Mouse (Mus musculus) MEL (cell line): ENCODE measurements around the gene Ppp2r2c. TPM values are rescaled to one million over a fixed set of nuclear protein-coding genes. Genes with fewer than 3 reads are reported as not detected.

Source experiments
- DNase-seq: peaks from one replicate; pipeline ENCODE4 v3.0.0; 2011; ENCODE audit warnings: low read depth, low spot score
- H3K27ac ChIP-seq: 2 replicates; pipeline ENCODE4 v1.5.1; 2012; ENCODE audit warnings: low read depth, mild to moderate bottlenecking, control low read depth, low read length, moderate library complexity; ENCODE audit not compliant: control insufficient read depth
- H3K27me3 ChIP-seq, 2 experiments: fragments of 150-350 bp in 1 of 2; sonication (generic) in 1 of 2; 2 replicates each; pipeline ENCODE4 v1.6.1; 2012; ENCODE audit warnings: low read length in 2 of 2, mild to moderate bottlenecking in 2 of 2, improper control_type of control experiment in 1 of 2, moderate library complexity in 1 of 2; ENCODE audit not compliant: insufficient read depth in 2 of 2, control insufficient read depth in 1 of 2
- H3K36me3 ChIP-seq, 2 experiments: 2 replicates each; pipeline ENCODE4 v1.6.1; 2012 to 2014; ENCODE audit warnings: low read length in 2 of 2, improper control_type of control experiment in 1 of 2, inconsistent platforms in 1 of 2, mild to moderate bottlenecking in 1 of 2; ENCODE audit not compliant: insufficient read depth in 2 of 2, control insufficient read depth in 1 of 2
- H3K4me1 ChIP-seq, 2 experiments: fragments of 150-350 bp in 1 of 2; sonication (generic) in 1 of 2; 2 replicates each; pipeline ENCODE4 v1.6.1; 2012; ENCODE audit warnings: low read length in 2 of 2, improper control_type of control experiment in 1 of 2, mild to moderate bottlenecking in 1 of 2; ENCODE audit not compliant: insufficient read depth in 2 of 2, control insufficient read depth in 1 of 2
- H3K4me3 ChIP-seq, 2 experiments: fragments of 150-350 bp in 1 of 2; sonication (generic) in 1 of 2; 2 replicates each; pipeline ENCODE4 v1.5.1; 2012; ENCODE audit warnings: low read depth in 2 of 2, low read length in 2 of 2, mild to moderate bottlenecking in 2 of 2, moderate library complexity in 2 of 2, control low read depth in 1 of 2, improper control_type of control experiment in 1 of 2; ENCODE audit not compliant: control insufficient read depth in 1 of 2, insufficient read depth in 1 of 2
- H3K79me2 ChIP-seq: 2 replicates; pipeline ENCODE4 v1.6.1; 2012; ENCODE audit warnings: mild to moderate bottlenecking, low read length, moderate library complexity; ENCODE audit not compliant: control insufficient read depth, poor library complexity, insufficient read depth
- H3K9ac ChIP-seq: 2 replicates; pipeline ENCODE4 v1.6.1; 2012; ENCODE audit warnings: low read depth, mild to moderate bottlenecking, control low read depth, low read length, moderate library complexity; ENCODE audit not compliant: control insufficient read depth, poor library complexity, severe bottlenecking
- H3K9me3 ChIP-seq: fragments of 150-350 bp; sonication (generic); replicated peaks from 2 replicates; pipeline ENCODE4 v1.6.1; 2012; ENCODE audit warnings: mild to moderate bottlenecking, low read length, improper control_type of control experiment, moderate library complexity; ENCODE audit not compliant: insufficient read depth
- MYB ChIP-seq: IDR thresholded peaks from 2 replicates; pipeline ENCODE4 v1.6.1; 2011; ENCODE audit warnings: mild to moderate bottlenecking, low read depth, low read length, improper control_type of control experiment
- POLR2A ChIP-seq, 2 experiments: IDR thresholded peaks; 2 replicates each; pipeline ENCODE4 v1.6.1; 2011 to 2012; ENCODE audit warnings: low read length in 2 of 2, mild to moderate bottlenecking in 2 of 2, control low read depth in 1 of 2, improper control_type of control experiment in 1 of 2, low read depth in 1 of 2, moderate library complexity in 1 of 2; ENCODE audit not compliant: control insufficient read depth in 1 of 2, insufficient read depth in 1 of 2, poor library complexity in 1 of 2
- POLR2AphosphoS2 ChIP-seq: IDR thresholded peaks from 2 replicates; pipeline ENCODE4 v1.6.1; 2011; ENCODE audit warnings: low read length, improper control_type of control experiment
- POLR2AphosphoS5 ChIP-seq: IDR thresholded peaks from 2 replicates; pipeline ENCODE4 v1.6.1; 2012; ENCODE audit warnings: low read depth, borderline replicate concordance, mild to moderate bottlenecking, inconsistent platforms, low read length, moderate library complexity, mixed read lengths
- RAD21 ChIP-seq: IDR thresholded peaks from 2 replicates; pipeline ENCODE4 v1.6.1; 2011; ENCODE audit warnings: mild to moderate bottlenecking, low read depth, low read length, improper control_type of control experiment
- TAL1 ChIP-seq: IDR thresholded peaks from 2 replicates; pipeline ENCODE4 v1.6.1; 2012; ENCODE audit warnings: mild to moderate bottlenecking, inconsistent platforms, low read length, moderate library complexity, mixed read lengths
- ZC3H11A ChIP-seq: IDR thresholded peaks from 2 replicates; pipeline ENCODE4 v1.6.1; 2012; ENCODE audit warnings: low read depth, mild to moderate bottlenecking, inconsistent platforms, low read length, improper control_type of control experiment
- ZMIZ1 ChIP-seq: IDR thresholded peaks from 2 replicates; pipeline ENCODE4 v1.6.1; 2012; ENCODE audit warnings: low read depth, mild to moderate bottlenecking, inconsistent platforms, low read length, improper control_type of control experiment, moderate library complexity
- polyA plus RNA-seq, 2 experiments: library from polyadenylated mRNA; stranded (reverse) in 1 of 2; unstranded in 1 of 2; fragments of >175 nt in 1 of 2; fragments of >200 nt in 1 of 2; gene quantifications; 2 replicates each; pipeline versions ENCODE4 v1.2.1 to v1.2.4; 2012; ENCODE audit warnings: low replicate concordance in 2 of 2, low read depth in 1 of 2; ENCODE audit not compliant: insufficient read length in 2 of 2, insufficient read depth in 1 of 2, missing spikeins in 1 of 2
- total RNA-seq: library from RNA; depleted of rRNA; stranded (reverse); fragments of 300-350 nt; gene quantifications from 2 replicates; pipeline ENCODE4 v1.2.3, GENCODE M21; 2012

The Ppp2r2c gene
- total and polyA plus RNA-seq, 3 experiments: not detected

DNA sequence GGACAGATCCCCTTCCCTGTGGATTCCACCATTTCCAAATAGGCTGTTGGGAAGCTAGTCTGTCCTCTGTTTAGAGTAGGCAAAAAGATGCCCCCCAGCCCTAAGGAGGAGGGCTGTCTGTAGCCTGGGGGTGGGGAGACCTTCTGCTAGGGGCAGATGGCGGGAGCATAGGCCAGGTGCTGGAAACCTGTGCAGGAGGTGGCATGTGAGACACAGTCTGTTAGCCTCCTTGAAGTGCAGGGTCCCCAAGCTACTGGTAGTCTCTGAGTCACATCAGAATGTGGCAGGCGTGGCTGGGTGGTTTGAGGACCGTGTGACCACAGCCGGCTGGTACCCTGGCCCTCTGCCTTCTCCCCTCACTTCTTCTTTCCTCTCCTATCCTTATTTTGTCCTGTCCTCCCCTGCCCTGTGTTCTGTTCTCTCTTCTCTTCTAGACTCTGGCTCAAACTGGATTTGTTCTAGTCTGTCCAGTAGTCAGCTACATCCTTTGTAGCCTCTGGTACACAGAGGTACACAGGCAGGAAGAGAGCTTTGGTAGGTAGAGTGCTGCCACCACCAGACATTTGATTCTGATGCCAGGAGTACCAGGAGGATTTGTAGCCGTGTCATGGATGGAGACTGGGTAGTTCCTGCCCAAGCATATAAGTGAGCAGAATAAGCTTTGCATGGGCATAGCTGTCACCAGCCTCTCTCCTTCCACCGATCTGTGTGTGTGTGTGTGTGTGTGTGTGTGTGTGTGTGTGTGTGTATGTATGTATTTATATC lies 26.5 kb downstream of the Ppp2r2c start:
- Histone ChIP-seq H3K9ac (no peak overlapping the region), H3K9me3 (no peaks in the 10 kb centered on the region), H3K36me3 (no peaks in the 10 kb centered on the region), H3K79me2 (no peaks in the 10 kb centered on the region), H3K27ac (no peak overlapping the region), H3K27me3 (no peaks in the 10 kb centered on the region), H3K4me3 (no peak overlapping the region), H3K4me1 (no peaks in the 10 kb centered on the region)
- no peak for DNase-seq
- TF ChIP-seq ZMIZ1 (no peak), TAL1 (no peak), ZC3H11A (no peak), POLR2AphosphoS2 (no peak), RAD21 (no peak)

DNA sequence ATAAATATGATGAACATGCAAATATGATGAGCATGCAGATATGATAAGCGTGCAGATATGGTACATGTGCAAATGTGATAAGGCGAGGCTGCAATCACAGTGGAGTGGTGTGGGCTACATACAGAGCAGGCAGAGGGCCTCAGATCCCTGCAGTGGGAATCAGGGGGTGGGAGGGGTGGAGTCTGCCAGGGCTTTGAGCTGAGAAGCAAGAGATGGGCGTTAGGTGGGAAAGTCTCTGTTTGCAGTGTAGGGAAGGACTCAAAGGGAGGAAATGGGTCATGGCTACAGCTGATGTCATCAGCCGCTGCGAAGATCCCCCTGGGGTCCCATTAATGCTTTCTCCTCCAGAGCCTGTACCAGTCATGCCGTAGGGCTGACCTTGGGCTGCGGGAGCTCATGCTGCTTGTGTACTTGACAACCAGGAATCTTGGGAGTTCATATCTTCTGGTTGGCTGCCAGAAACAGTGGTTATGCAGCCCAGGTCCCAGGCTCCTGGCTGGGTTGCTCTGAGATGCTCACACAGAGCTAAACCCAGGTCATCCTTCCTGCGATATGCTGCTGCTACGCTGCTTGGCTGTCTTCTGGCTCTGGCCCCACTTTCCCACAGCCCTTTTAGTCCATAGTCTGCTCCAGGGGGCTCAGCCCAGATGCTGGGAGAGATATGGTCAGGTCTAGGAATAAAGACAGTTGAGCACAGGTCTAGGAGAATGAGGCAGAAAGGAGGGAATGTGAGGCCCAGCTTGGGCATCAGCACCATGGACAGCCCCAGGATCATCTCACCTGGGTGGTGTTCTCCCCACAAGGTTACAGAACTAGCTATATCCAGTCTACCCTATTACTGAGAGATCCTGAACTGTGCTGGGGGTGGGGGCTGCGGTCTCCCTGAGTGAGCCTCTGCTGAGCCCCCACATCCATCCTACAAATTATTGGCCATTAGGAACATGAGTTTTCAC lies 27.6 kb downstream of the Ppp2r2c start:
- no peak for DNase-seq
- H3K4me1 ChIP-seq: no peaks in the 10 kb centered on the region
- no peaks in the 10 kb centered on the region for H3K9me3 ChIP-seq
- no peak overlapping the region for H3K4me3 ChIP-seq
- H3K27ac ChIP-seq: no peak overlapping the region
- no peak overlapping the region for H3K9ac ChIP-seq
- no peaks in the 10 kb centered on the region for H3K27me3 ChIP-seq
- H3K79me2 ChIP-seq: no peaks in the 10 kb centered on the region
- H3K36me3 ChIP-seq: no peaks in the 10 kb centered on the region
- no peak for TF ChIP-seq POLR2A (IDR thresholded peaks at IDR 0.05; ENCODE audit: control insufficient read depth in 1 of 2, insufficient read depth in 1 of 2, low read depth in 1 of 2, low read length in 2 of 2, poor library complexity in 1 of 2)
- no peak for TF ChIP-seq POLR2AphosphoS2
- no peak for TF ChIP-seq MYB

DNA sequence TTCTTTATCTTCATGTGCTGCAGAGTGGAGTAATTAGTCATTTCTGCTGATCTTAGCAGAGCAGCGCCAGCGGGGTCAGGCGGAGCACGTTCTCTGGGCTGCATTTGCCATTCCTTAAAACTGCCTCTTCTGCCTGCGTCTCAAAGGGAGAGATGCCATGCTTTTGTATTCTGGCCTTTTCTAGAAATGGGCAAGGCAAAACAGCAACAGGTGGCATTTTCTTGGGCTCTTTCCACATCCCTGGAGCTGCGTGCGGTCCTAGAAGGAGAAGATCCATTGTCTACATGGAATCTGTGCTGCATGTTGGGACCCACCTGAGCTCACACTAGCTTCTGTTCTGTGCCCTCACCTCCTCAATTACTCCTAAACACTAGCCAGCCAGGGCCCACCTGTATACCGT lies 29.7 kb downstream of the Ppp2r2c start:
- H3K4me1 ChIP-seq: no peaks in the 10 kb centered on the region
- TF ChIP-seq POLR2AphosphoS5 (no peak), MYB (no peak), POLR2AphosphoS2 (no peak), POLR2A (IDR thresholded peaks at IDR 0.05; ENCODE audit: control insufficient read depth in 1 of 2, insufficient read depth in 1 of 2, low read depth in 1 of 2, low read length in 2 of 2, poor library complexity in 1 of 2) (no peak)
- no peak overlapping the region for H3K27ac ChIP-seq
- H3K9me3 ChIP-seq: no peaks in the 10 kb centered on the region
- no peaks in the 10 kb centered on the region for H3K79me2 ChIP-seq
- DNase-seq: no peak
- H3K9ac ChIP-seq: no peak overlapping the region
- H3K36me3 ChIP-seq: no peaks in the 10 kb centered on the region
- no peaks in the 10 kb centered on the region for H3K27me3 ChIP-seq
- H3K4me3 ChIP-seq: no peak overlapping the region
